Mouse (Mus musculus): Measurements from ENCODE around the gene Cd96.
A peak's percentile ranks its signal among the peaks of the same experiment; 100 is the strongest.
"Not testable (repeated sequence)": the region's sequence is repeated elsewhere in the genome, so short reads cannot be mapped to it uniquely, and the experiment has no call there.

The Cd96 gene

GRCm38 (mm10) chr16:46120020-46120419 lies at the start of gene Cd96:
Gene Cd96 (minus strand): TSS chr16:46120251.
- DNase-seq (ENCODE audit: low spot score in 2 of 2), result no peak

- no peak for DNase-seq (ENCODE audit: low spot score in 2 of 2)
Measured at GRCm38 (mm10) chr16:46166971-46167370, 46.9 kb upstream of the Cd96 start.

- DNase-seq (ENCODE audit: low spot score in 2 of 2), result no peak
Measured at GRCm38 (mm10) chr16:46165305-46165704, 45.3 kb upstream of the Cd96 start.

- DNase-seq (ENCODE audit: low spot score in 2 of 2), result not testable (repeated sequence)
Measured at GRCm38 (mm10) chr16:46154832-46155231, 34.8 kb upstream of the Cd96 start, which contains the start of gene Gm4737. Gene Gm4737 (minus strand): TSS chr16:46155077.

- DNase-seq (ENCODE audit: low spot score in 2 of 2), result no peak
Measured at GRCm38 (mm10) chr16:46151141-46151540, 31.1 kb upstream of the Cd96 start.

GRCm38 (mm10) chr16:46148661-46149341 lies 28.8 kb upstream of the Cd96 start:
- no peak for DNase-seq (ENCODE audit: low spot score in 2 of 2)

GRCm38 (mm10) chr16:46146962-46147361 lies 26.9 kb upstream of the Cd96 start:
- DNase-seq (ENCODE audit: low spot score in 2 of 2), result no peak

GRCm38 (mm10) chr16:46122238-46122637 lies 2.2 kb upstream of the Cd96 start:
- DNase-seq (ENCODE audit: low spot score in 2 of 2), result no peak

GRCm38 (mm10) chr16:46121420-46121819 lies 1.4 kb upstream of the Cd96 start:
- peak in 1 of 2 experiments; percentile 1 for DNase-seq (ENCODE audit: low spot score in 2 of 2)

GRCm38 (mm10) chr16:46120607-46121006 lies 556 bp upstream of the Cd96 start:
- DNase-seq (ENCODE audit: low spot score in 2 of 2), result no peak

- no peak for DNase-seq (ENCODE audit: low spot score in 2 of 2)
Measured at GRCm38 (mm10) chr16:46117645-46118044, 2.4 kb downstream of the Cd96 start.

- DNase-seq (ENCODE audit: low spot score in 2 of 2), result no peak
Measured at GRCm38 (mm10) chr16:46114727-46115126, 5.3 kb downstream of the Cd96 start.

- DNase-seq (ENCODE audit: low spot score in 2 of 2), result no peak
Measured at GRCm38 (mm10) chr16:46109536-46109935, 10.5 kb downstream of the Cd96 start.

GRCm38 (mm10) chr16:46107431-46107830 lies 12.6 kb downstream of the Cd96 start:
- no peak for DNase-seq (ENCODE audit: low spot score in 2 of 2)

GRCm38 (mm10) chr16:46104491-46104890 lies 15.6 kb downstream of the Cd96 start:
- no peak for DNase-seq (ENCODE audit: low spot score in 2 of 2)

- no peak for DNase-seq (ENCODE audit: low spot score in 2 of 2)
Measured at GRCm38 (mm10) chr16:46101748-46102147, 18.3 kb downstream of the Cd96 start.

- DNase-seq (ENCODE audit: low spot score in 2 of 2), result no peak
Measured at GRCm38 (mm10) chr16:46100286-46100685, 19.8 kb downstream of the Cd96 start.

- DNase-seq (ENCODE audit: low spot score in 2 of 2), result no peak
Measured at GRCm38 (mm10) chr16:46097421-46097820, 22.6 kb downstream of the Cd96 start.

- DNase-seq (ENCODE audit: low spot score in 2 of 2), result no peak
Measured at GRCm38 (mm10) chr16:46094478-46094877, 25.6 kb downstream of the Cd96 start.

GRCm38 (mm10) chr16:46092935-46093334 lies 27.1 kb downstream of the Cd96 start:
- DNase-seq (ENCODE audit: low spot score in 2 of 2), result no peak

GRCm38 (mm10) chr16:46086874-46087473 lies 33.1 kb downstream of the Cd96 start:
- no peak for DNase-seq (ENCODE audit: low spot score in 2 of 2)

GRCm38 (mm10) chr16:46068000-46068399 lies 52.1 kb downstream of the Cd96 start:
- DNase-seq (ENCODE audit: low spot score in 2 of 2), result no peak

GRCm38 (mm10) chr16:46063278-46063677 lies 56.8 kb downstream of the Cd96 start:
- no peak for DNase-seq (ENCODE audit: low spot score in 2 of 2)

Measured in spleen, postnatal 14 days (tissue).